Mouse (Mus musculus) heart, embryonic 16.5 days (tissue): ENCODE measurements at regions not wholly inside any gene's neighbourhood (a gene's known extent, or its start where the extent isn't known, plus 50 kb on each side); places are given as distances from the start of the nearest gene placed in this dataset.
A peak's percentile ranks its signal among the peaks of the same experiment; 100 is the strongest.

Source experiments
- ATAC-seq: fragments of 200-750 bp; cut with Nextera tagmentation; replicated peaks from 2 replicates; pipeline ENCODE4 v1.8.0; 2017; ENCODE audit warnings: moderate number of reproducible peaks; ENCODE audit not compliant: insufficient read depth, low FRiP score; ENCODE audit errors: extremely low read depth
- H3K27ac ChIP-seq: fragments of 300-500 bp; sonication (generic); 2 replicates; pipeline ENCODE4 v1.5.1; 2014; ENCODE audit warnings: mild to moderate bottlenecking, low read length, control low read depth, moderate library complexity
- H3K27me3 ChIP-seq: fragments of 300-500 bp; sonication (generic); 2 replicates; pipeline ENCODE4 v1.6.1; 2014; ENCODE audit warnings: low read length, mixed read lengths; ENCODE audit not compliant: control insufficient read depth, insufficient read depth
- H3K36me3 ChIP-seq: fragments of 300-500 bp; sonication (generic); 2 replicates; pipeline ENCODE4 v1.6.1; 2014; ENCODE audit not compliant: control insufficient read depth, insufficient read depth
- H3K4me1 ChIP-seq: fragments of 300-500 bp; sonication (generic); 2 replicates; pipeline ENCODE4 v1.6.1; 2014; ENCODE audit warnings: low read length, mixed read lengths; ENCODE audit not compliant: control insufficient read depth, insufficient read depth
- H3K4me2 ChIP-seq: fragments of 300-500 bp; sonication (generic); 2 replicates; pipeline ENCODE4 v1.6.1; 2014; ENCODE audit warnings: low read depth, mild to moderate bottlenecking, control low read depth, low read length
- H3K4me3 ChIP-seq: fragments of 300-500 bp; sonication (generic); 2 replicates; pipeline ENCODE4 v1.5.1; 2014; ENCODE audit warnings: mild to moderate bottlenecking, control low read depth, low read length
- H3K9ac ChIP-seq: fragments of 300-500 bp; sonication (generic); 2 replicates; pipeline ENCODE4 v1.6.1; 2014; ENCODE audit warnings: low read length, control low read depth
- H3K9me3 ChIP-seq: fragments of 300-500 bp; sonication (generic); replicated peaks from 2 replicates; pipeline ENCODE4 v1.6.1; 2016; ENCODE audit warnings: low read length; ENCODE audit not compliant: control insufficient read depth
- WGBS: fragments of 180-500 bp; shearing (Covaris S2); extraction: QIAGEN DNeasy Blood & Tissue Kit; methylation state at CpG from one replicate; pipeline ENCODE4 v1.1.7; 2014; 5-methylcytosine and 5-hydroxymethylcytosine counted together

DNA sequence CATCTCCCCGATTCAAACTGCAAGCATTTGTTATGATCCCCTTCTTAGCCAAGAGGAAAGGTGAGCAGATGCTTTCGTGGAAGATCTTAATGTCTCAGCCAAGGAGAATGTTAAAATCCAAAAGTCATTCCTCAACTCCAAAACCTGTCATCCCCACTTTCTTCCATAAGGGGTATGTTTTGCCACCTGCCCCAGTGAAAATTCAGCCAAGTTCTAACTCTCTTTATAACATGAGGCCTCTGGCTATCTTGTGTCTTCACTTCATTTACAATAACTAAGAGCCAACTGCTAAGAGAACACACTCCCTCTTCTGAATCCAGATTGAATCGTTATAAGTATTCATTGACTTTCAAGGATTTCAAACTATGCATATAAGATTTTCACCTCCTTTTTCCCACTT lies 246.7 kb upstream of the Adam34 start:
- H3K4me1 ChIP-seq: no peaks in the 10 kb centered on the region
- H3K4me3 ChIP-seq: no peak overlapping the region
- H3K27ac ChIP-seq: no peak overlapping the region
- H3K9me3 ChIP-seq: no peaks in the 10 kb centered on the region
- H3K36me3 ChIP-seq: no peaks in the 10 kb centered on the region
- no peak overlapping the region for H3K4me2 ChIP-seq
- no peaks in the 10 kb centered on the region for H3K27me3 ChIP-seq
- no peak overlapping the region for H3K9ac ChIP-seq
- 77% methylated on average over 3 of the region's 3 CpGs for WGBS
- ATAC-seq: no peak

DNA sequence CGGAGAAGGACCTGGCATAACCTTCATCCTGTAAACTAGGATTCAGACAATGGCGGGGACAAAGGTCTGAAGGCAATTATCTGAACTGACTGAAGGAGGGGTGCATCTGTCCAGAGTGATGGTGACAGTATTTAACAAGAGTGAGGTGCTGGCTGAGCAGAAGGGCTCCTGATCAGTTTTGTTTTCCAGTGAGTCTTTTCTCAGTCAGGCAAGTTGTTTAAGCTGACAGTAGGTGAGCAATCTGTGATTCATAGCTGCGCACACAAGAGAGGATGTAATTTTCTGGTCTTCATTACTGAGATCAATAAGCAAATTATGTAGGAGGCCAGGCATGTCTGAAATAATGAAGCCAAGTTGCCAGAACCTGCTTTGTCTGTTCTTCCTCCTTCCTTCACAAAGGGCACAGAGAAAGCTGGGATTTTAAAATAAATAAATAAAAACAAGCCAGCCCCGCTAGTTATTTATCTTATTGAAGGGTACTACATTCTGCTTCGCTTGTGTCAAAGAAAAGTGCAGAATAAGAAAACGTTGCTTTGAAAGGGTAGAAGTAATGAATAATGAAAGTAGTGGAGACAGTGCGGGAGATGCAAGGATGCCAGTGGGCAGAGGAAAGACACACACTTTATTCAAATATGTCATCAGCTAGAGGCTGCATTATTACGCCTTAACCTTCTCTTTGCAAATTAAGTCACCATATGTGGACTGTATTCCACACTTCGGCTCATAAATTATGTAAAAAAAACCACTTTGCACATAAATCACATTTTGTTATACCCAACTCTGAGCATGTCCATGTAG lies 239.6 kb upstream of the Adam34 start:
- H3K4me2 ChIP-seq: peak overlapping the region; percentile 51
- no peaks in the 10 kb centered on the region for H3K36me3 ChIP-seq
- peak overlapping the region; percentile 24; the same call in 1 of the 2 replicates for H3K4me3 ChIP-seq

DNA sequence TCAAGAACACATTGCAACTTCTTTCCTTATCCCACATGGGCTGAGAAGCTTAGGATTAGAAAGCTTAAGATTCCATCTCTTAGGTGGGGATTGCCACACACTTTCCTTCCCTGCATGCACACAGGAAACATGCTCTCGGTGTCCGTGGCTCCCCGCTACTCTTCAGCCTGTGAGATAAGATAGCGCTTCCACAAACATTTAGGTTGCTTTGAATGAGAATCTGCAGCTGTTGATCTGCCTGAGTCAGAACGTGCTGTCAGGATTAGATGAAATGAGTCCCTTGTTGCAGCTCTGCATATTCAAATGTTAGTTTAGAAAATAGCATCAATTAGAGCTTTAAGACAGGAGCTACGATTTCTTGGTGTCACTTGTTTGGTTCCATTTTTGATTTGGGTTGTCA lies 239.0 kb upstream of the Adam34 start:
- ATAC-seq: no peak
- Histone ChIP-seq H3K36me3 (no peaks in the 10 kb centered on the region), H3K4me2 (peak overlapping the region; percentile 51), H3K9me3 (no peaks in the 10 kb centered on the region), H3K27ac (no peak overlapping the region), H3K4me3 (peak overlapping the region; percentile 24; the same call in 1 of the 2 replicates), H3K9ac (no peak overlapping the region), H3K4me1 (no peaks in the 10 kb centered on the region), H3K27me3 (no peaks in the 10 kb centered on the region)
- 5% methylated on average over 6 of the region's 6 CpGs for WGBS

More for the DNA sequence above, 239.6 kb upstream of the Adam34 start:
- no peaks in the 10 kb centered on the region for H3K4me1 ChIP-seq
- no peaks in the 10 kb centered on the region for H3K9me3 ChIP-seq
- H3K27me3 ChIP-seq: no peaks in the 10 kb centered on the region
- ATAC-seq: no peak
- WGBS: 42% methylated on average over 9 of the region's 9 CpGs
- H3K27ac ChIP-seq: no peak overlapping the region
- H3K9ac ChIP-seq: no peak overlapping the region

DNA sequence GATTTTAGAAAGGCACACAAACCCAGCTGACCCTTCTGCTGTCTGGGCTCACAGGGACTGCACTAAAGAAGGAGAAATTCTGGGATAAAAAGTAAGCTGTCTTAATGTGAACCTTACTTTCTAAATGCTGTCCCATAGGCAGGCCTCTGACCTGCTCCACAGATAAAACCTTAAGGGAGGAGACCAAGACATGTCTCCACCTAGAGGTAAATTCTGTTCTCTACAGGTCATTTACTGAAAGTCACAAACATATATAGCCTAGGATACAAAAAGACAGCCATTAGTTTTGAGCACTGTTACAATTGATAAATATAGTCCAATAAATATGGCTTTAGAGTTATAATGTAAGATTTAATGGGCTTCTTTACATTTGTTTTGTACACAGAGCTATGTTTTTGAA lies 221.9 kb upstream of the Adam34 start:
- H3K4me1 ChIP-seq: no peaks in the 10 kb centered on the region
- no peaks in the 10 kb centered on the region for H3K27me3 ChIP-seq
- no peak for ATAC-seq
- H3K4me3 ChIP-seq: no peak overlapping the region
- no peak overlapping the region for H3K9ac ChIP-seq
- H3K36me3 ChIP-seq: no peaks in the 10 kb centered on the region
- no peaks in the 10 kb centered on the region for H3K9me3 ChIP-seq
- H3K4me2 ChIP-seq: no peak overlapping the region
- no peak overlapping the region for H3K27ac ChIP-seq

DNA sequence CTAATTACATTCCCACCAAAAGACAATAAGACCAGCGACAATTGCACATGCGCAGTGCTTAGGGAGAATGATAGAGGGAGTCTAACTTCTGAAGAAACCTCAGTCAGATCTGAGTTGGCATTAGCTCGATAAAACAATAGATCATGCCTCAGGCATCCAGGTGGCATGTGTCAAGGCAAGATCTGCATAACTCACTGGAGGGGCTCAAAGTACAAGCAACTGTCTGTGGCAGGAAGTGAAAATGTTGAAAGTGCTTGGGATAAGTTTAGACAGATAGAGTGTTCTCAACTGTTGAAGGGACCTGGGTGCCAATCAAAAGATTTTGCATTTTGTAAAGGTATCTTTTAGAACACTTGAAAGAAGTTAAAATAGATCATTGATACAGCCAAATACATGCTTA lies 213.1 kb upstream of the Adam34 start:
- ATAC-seq: no peak
- H3K4me2 ChIP-seq: no peak overlapping the region
- 0 out of 2 replicates have a peak, but pooled peaks cover 2% of the 10 kb centered on the region for H3K4me1 ChIP-seq
- H3K9me3 ChIP-seq: no peaks in the 10 kb centered on the region
- no peak overlapping the region for H3K4me3 ChIP-seq
- no peak overlapping the region for H3K27ac ChIP-seq
- WGBS: 69% methylated on average over 3 of the region's 3 CpGs
- H3K36me3 ChIP-seq: no peaks in the 10 kb centered on the region
- H3K9ac ChIP-seq: no peak overlapping the region
- H3K27me3 ChIP-seq: no peaks in the 10 kb centered on the region

DNA sequence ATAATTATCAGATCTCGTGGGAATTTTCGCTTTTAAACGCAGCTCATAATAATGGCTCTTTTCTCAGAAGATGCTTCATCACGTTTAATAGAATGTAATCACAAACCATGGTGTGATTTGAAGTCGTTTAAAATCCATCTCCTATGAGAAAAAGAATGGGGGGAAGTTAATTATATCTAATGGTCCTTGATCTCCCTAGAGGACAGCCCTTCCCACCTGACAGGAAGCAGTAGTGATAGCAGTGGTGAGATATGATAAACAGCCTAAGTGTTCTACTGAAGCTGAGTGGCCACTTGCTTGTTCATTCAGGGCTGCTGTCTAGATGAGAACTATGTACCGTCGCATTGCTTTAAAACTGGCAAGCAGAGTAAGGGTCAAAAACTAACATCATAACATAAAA lies 211.4 kb upstream of the Adam34 start:
- no peak for ATAC-seq
- 50% methylated on average over 7 of the region's 7 CpGs for WGBS
- H3K9ac ChIP-seq: no peak overlapping the region
- H3K4me2 ChIP-seq: no peak overlapping the region
- 0 out of 2 replicates have a peak, but pooled peaks cover 2% of the 10 kb centered on the region for H3K4me1 ChIP-seq
- no peaks in the 10 kb centered on the region for H3K9me3 ChIP-seq
- H3K36me3 ChIP-seq: no peaks in the 10 kb centered on the region
- no peak overlapping the region for H3K4me3 ChIP-seq
- H3K27me3 ChIP-seq: no peaks in the 10 kb centered on the region
- H3K27ac ChIP-seq: no peak overlapping the region

DNA sequence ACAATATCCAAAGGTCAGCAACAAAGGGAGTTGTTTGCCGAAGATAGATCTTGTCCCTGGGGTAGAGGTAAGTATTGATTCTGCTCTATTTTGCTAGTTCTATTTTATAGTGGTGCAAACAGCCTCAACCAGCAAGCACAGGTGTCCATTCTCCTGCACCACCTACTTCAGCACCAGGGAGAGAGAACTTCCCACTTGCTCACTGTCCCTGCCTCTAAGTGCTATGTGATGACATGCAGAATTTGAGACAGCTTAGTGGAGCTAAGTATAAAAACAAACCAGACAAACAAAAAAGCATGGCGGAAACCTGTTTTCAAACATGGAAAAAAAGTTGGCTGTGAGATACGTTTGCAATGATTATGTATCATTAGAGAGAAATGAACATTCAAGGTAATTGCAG lies 196.3 kb upstream of the Adam34 start:
- H3K4me1 ChIP-seq: no peaks in the 10 kb centered on the region
- H3K4me2 ChIP-seq: no peak overlapping the region
- ATAC-seq: no peak
- no peaks in the 10 kb centered on the region for H3K9me3 ChIP-seq
- 58% methylated on average over 3 of the region's 3 CpGs for WGBS
- no peaks in the 10 kb centered on the region for H3K27me3 ChIP-seq
- no peak overlapping the region for H3K9ac ChIP-seq
- no peaks in the 10 kb centered on the region for H3K36me3 ChIP-seq
- H3K4me3 ChIP-seq: no peak overlapping the region
- H3K27ac ChIP-seq: no peak overlapping the region

DNA sequence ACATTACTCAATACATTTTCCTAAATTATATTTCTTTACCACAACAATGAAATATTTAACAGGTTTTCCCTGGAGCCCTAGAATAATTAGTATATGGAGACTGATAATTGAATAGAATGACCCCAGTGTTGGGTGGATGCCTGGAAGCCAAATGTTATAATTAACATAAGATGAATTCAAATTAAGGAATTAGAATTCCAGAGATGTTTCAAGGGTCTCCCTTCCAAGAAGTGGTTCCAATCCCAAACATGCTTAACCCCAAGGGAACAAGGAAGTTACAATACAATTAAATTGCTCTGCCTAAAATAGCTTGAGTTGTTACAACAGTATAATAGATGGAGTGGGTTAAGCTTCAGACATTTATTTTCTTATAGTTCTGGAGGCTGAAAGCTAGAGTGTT lies 185.3 kb upstream of the Adam34 start:
- Histone ChIP-seq H3K4me3 (no peak overlapping the region), H3K9me3 (no peaks in the 10 kb centered on the region), H3K9ac (no peak overlapping the region), H3K36me3 (no peaks in the 10 kb centered on the region), H3K27me3 (no peaks in the 10 kb centered on the region), H3K27ac (no peak overlapping the region), H3K4me2 (no peak overlapping the region), H3K4me1 (no peaks in the 10 kb centered on the region)
- ATAC-seq: no peak

DNA sequence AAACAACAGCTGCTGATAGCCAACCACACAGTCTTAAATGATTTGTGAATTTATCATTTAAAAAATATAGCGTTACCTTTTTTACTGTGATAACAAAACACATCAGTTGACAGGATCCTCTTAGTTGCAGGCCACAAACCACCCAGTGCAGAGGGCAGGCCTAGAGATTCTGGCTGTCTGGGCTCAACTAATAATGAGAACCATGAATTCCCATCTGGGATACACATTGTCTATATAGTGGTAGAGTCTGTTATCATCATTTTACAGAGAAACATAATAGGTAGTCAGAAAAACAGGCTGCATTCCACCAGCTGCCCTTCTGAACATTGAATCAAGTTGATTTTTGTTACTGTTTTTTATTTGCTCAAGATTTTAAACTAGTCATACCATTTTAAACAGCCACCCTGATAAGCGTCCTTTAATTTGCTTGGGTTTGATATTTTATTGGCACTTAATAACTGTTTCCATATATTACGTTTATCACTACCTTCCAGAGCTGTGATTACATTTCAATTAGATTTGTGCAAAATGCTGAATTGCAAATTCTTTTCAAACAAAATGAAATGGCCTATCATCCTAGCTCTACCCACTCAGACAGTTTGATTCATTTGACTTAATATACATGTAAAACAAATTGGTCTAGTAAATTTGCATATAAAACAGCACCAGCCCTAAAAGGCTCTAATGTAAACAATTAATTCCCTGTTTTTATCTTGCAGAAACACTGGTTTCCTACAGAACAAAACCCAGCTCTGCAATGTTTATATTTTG lies 144.2 kb upstream of the Adam34 start:
- Histone ChIP-seq H3K36me3 (no peaks in the 10 kb centered on the region), H3K27me3 (no peaks in the 10 kb centered on the region), H3K4me3 (no peak overlapping the region), H3K27ac (no peak overlapping the region), H3K9me3 (no peaks in the 10 kb centered on the region), H3K4me2 (no peak overlapping the region), H3K9ac (no peak overlapping the region), H3K4me1 (no peaks in the 10 kb centered on the region)
- ATAC-seq: no peak
- WGBS: 67% methylated on average over 3 of the region's 3 CpGs
